Mouse (Mus musculus) MEL (cell line): ENCODE measurements at regions not wholly inside any gene's neighbourhood (a gene's known extent, or its start where the extent isn't known, plus 50 kb on each side); places are given as distances from the start of the nearest gene placed in this dataset.

Experiments
- CHD2 ChIP-seq: IDR thresholded peaks from 2 replicates; pipeline ENCODE4 v1.6.1; 2011; ENCODE audit warnings: low read length, improper control_type of control experiment
- CTCF ChIP-seq, 3 experiments: IDR thresholded peaks in 2 of 3; conservative IDR thresholded peaks in 1 of 3; 2 replicates each; pipeline ENCODE4 v1.5.1; 2011 to 2012; ENCODE audit warnings: low read length in 3 of 3, low read depth in 2 of 3, mild to moderate bottlenecking in 2 of 3, improper control_type of control experiment in 1 of 3, inconsistent platforms in 1 of 3, mixed read lengths in 1 of 3, moderate library complexity in 1 of 3; ENCODE audit not compliant: control insufficient read depth in 1 of 3, insufficient read depth in 1 of 3, poor library complexity in 1 of 3, severe bottlenecking in 1 of 3
- EP300 ChIP-seq, 2 experiments: IDR thresholded peaks; 2 replicates each; pipeline ENCODE4 v1.6.1; 2011; ENCODE audit warnings: improper control_type of control experiment in 2 of 2, low read length in 2 of 2, low read depth in 1 of 2, mild to moderate bottlenecking in 1 of 2
- MAZ ChIP-seq: IDR thresholded peaks from 2 replicates; pipeline ENCODE4 v1.6.1; 2012; ENCODE audit warnings: low read depth, mild to moderate bottlenecking, inconsistent platforms, low read length, improper control_type of control experiment
- MYC ChIP-seq: IDR thresholded peaks from 2 replicates; pipeline ENCODE4 v1.6.1; 2011; ENCODE audit warnings: low read depth, mild to moderate bottlenecking, low read length, improper control_type of control experiment, moderate library complexity
- POLR2A ChIP-seq, 2 experiments: IDR thresholded peaks; 2 replicates each; pipeline ENCODE4 v1.6.1; 2011 to 2012; ENCODE audit warnings: low read length in 2 of 2, mild to moderate bottlenecking in 2 of 2, control low read depth in 1 of 2, improper control_type of control experiment in 1 of 2, low read depth in 1 of 2, moderate library complexity in 1 of 2; ENCODE audit not compliant: control insufficient read depth in 1 of 2, insufficient read depth in 1 of 2, poor library complexity in 1 of 2
- RAD21 ChIP-seq: IDR thresholded peaks from 2 replicates; pipeline ENCODE4 v1.6.1; 2011; ENCODE audit warnings: mild to moderate bottlenecking, low read depth, low read length, improper control_type of control experiment
- RCOR1 ChIP-seq: IDR thresholded peaks from 2 replicates; pipeline ENCODE4 v1.6.1; 2012; ENCODE audit warnings: low read depth, mild to moderate bottlenecking, inconsistent platforms, low read length, improper control_type of control experiment
- USF1 ChIP-seq: IDR thresholded peaks from 2 replicates; pipeline ENCODE4 v1.6.1; 2014; ENCODE audit warnings: low read depth, mild to moderate bottlenecking, inconsistent platforms, low read length, improper control_type of control experiment, moderate library complexity
- ZNF384 ChIP-seq: IDR thresholded peaks from 2 replicates; pipeline ENCODE4 v1.6.1; 2012; ENCODE audit warnings: low read depth, mild to moderate bottlenecking, inconsistent platforms, low read length, improper control_type of control experiment

DNA sequence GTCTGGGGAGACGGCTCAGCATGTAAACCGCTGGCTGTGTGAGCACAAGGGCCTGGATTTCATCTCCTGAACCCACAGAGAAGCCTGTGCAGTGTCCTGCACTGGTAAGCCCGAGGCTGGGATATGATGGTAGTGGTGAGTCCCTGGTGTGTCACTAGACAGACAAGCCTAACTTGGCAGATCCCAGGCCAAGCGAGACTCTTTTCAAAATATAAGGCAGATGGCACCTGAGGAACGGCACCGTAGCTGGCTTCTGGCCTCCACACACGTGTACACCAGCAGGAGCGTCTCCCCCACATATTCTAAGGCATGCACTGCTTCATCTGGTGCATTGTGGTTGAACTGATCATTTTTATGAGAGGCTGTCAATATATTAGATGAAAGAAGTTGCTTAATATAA is 202.6 kb downstream of the Slc30a10 start:
- TF ChIP-seq CTCF (IDR thresholded peaks at IDR 0.05 in 2 of 3, conservative IDR thresholded peaks at IDR 0.05 in 1 of 3; ENCODE audit: control insufficient read depth in 1 of 3, insufficient read depth in 1 of 3, low read depth in 2 of 3, low read length in 3 of 3, poor library complexity in 1 of 3, severe bottlenecking in 1 of 3) (no peak), MYC (no peak), RAD21 (no peak), ZNF384 (no peak), MAZ (no peak), EP300 (IDR thresholded peaks at IDR 0.05; ENCODE audit: low read depth in 1 of 2, low read length in 2 of 2) (no peak), USF1 (no peak), POLR2A (IDR thresholded peaks at IDR 0.05; ENCODE audit: control insufficient read depth in 1 of 2, insufficient read depth in 1 of 2, low read depth in 1 of 2, low read length in 2 of 2, poor library complexity in 1 of 2) (no peak), CHD2 (no peak), RCOR1 (no peak)
